Mouse (Mus musculus) CD4-positive helper T cell, adult 2 months (primary cell): Measurements from ENCODE around the gene Hsp90ab1.
A peak's percentile ranks its signal among the peaks of the same experiment; 100 is the strongest.

ENCODE experiments used
- DNase-seq: peaks from one replicate; pipeline ENCODE4 v3.0.0-alpha.2; 2012; ENCODE audit warnings: low read depth, missing footprints, low spot score

Gene Hsp90ab1

DNA sequence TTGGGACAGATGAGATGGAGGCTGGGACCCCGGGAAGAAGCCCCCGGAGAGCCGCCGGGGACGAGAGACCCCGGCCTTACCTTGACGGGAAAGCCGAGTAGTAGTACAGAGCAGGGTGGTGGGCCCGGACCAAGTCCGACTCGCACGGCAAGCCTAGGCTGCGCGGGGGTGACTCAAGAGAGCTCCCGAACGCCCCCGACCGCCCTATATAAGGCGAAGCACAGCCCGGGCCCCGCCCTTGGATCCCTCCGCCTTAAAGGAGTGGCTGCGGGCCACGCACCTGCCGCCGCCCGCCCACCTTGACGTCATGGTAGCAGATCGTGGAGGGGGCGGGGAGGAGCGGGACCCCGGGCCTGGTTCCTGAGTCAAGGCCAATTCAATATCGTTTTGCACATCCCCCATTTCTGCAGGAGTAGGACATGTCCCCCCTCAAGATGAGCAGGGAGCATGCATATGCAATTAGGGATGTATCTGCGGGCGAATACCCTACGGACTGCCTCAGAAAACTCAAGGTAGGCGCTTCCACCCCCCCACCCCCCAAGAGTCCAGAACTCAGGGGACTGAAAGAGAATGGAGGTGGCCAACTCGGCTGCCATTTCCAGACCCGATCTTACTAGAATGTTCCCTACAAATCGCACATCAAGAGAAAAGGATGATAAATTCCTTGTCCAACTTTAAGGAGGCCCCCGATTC, at the start of gene Hsp90ab1:
Gene Hsp90ab1, minus strand, starts transcription at position 185 of the 693 bp plus-strand sequence.
- peak; percentile 99 for DNase-seq

DNA sequence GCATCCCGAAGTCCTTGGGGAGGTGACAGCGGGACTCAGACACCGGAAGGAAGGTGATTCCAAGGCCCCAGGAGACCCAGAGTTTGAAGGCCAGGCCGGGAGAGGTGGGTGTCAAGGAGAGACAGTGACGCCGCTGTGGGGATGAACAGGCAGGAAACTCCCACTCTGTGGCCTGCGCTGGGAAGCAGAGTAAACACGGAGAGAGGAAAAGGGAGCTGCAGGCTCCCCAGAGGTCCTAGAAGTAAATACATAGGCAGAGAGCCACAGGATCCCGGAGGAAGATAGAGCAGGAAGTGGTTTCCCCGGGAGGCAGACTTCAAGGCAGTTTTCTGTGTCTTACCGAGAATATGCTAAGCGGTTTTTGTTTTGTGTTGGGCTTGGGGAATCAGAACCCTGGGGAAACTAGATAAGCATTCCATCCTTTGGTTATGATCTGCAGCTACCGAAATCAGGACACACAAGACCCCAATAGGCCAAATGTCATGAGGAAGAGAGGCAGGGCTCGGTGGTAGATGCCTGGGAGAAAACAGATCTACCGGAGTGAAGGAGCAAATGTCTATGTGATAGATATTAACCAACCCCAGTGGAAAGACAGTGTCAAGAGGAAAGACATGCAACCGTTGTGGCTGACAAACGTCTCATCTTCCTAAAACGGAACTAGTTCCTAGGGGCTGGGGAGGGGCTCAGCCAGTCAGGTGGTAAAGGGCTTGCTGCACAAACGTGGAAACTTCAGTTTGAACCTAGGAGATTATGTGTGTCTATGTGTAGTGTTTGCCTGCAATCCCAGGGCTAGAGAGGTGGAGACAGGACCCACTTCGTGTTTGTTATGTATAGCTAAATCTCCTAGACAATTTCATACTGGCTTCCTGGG, 46.5 kb upstream of the Hsp90ab1 start:
- DNase-seq, result peak; percentile 41

DNA sequence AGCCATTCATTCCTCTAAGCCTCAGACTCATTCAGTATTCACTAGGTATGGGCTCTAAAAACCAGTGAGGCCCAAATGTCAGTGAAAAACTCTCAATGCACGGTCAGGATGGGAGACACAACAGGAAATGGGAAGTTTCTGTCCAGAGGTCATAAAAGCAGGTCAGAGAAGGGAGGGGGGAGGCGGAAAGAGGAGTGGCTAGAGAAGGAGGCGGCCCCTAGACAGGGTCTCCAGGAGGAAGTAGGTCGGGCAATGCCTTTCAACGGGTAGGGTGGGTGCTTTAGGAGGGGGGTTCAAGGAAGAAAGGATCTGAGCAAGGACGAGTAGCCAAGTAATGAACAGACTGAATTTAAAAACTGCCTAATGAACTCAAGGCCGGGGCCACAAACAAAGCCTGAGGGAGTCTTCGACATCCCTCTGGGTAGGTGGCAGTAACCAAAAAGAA, 45.9 kb upstream of the Hsp90ab1 start:
- DNase-seq, result no peak

DNA sequence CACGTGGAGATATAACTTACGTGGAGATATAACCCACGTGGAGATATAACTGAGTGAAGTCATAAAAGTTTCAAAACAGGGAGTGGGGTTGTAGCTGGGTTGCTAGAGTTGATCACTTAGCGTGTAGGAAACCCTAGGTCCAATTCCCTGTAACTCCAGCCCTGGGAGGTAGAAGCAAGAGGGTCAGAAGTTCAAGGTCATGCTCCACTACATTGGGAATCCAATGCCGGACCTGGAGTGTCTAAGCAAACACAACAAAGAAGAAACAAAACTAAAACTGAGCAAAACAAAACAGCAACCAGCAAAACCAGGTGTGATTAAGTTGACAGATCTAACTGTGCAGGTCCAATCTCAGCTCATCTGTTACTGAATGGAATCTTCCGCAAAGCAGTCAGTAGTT, 44.6 kb upstream of the Hsp90ab1 start:
- DNase-seq, result no peak

DNA sequence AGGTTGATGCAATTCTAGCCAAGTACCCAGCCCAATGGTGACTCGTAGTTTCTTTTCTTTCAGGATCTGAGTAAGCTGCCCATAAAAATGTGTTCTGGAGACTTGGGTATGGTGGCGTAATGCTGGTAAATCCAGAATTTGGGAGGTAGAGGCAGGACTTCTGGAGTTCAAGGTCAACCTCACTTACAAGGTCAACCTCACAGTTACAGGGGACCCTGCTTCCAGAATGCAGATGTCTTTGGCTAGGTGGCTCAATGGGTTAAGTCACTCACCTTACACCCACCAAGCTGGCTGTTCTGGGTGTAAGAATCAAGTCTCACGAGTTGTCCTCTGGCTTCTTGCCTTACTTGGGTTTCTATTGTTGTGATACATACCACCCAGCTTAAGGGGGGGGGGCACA, 43.6 kb upstream of the Hsp90ab1 start:
- no peak for DNase-seq

DNA sequence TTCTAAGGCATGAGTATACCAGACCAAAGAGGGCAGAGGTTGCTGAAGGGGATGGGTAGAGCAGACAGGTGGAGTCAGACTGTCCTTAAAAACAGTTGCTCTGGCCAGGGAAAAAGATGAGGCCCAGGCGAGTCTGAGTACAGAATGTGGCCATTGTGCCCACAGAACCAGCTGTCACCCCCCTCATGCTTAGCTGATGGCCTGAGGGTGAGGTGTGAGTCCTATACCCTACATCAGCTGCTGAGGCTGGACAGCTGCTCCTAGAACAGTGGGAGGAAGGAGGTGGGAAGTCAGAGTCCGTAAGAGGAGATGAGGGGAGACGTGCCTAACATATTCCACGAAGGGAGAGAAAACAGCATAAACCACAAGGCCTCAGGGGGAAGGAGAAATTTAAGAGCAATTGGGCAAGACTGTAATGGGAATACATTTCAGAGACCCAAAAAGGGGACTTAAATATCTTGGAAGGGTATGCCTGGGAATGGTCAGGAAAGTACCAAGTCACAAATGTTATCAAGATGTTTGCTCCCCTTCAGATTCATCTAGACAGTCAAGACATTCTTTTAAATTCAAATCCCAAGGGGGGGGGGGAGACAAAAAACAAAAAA, 43.1 kb upstream of the Hsp90ab1 start:
- DNase-seq, result no peak

DNA sequence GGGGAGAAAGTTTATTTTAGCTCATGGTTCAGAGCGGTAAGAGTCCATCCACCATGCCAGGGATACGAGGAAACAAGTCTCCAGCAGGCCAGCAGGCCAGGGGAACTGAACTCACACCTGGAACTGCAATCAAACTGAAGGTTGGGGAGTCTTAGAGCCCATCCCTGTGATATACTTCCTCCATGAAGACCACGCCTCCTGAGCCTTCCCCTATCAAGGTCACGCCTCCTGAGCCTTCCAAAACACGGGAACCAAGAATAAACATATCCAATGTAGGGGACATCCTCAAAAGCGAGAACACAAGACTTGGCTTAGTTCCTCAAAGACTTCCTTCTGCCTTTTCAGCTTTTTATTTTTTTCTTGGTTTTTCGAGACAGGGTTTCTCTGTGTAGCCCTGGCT, 39.9 kb upstream of the Hsp90ab1 start:
- no peak for DNase-seq

DNA sequence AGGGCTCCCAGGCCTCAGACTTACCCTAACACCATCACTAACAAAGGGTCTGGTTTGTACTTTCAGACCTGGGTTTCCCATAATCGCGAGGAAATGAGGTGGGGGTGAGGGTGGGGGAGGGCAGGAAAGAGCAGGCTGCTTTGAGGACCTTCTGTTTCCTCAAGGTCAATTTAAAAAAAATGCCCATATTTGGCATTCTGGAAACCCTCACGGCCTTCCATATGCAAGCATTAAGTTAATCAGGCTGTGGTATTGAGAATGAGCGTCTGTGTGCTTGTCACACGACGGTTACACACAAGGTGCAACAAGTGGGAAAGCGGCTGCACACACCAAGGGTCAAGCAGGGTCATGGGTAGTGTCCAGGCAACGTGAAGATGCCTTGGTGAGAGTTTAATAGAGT, 38.9 kb upstream of the Hsp90ab1 start:
- no peak for DNase-seq

DNA sequence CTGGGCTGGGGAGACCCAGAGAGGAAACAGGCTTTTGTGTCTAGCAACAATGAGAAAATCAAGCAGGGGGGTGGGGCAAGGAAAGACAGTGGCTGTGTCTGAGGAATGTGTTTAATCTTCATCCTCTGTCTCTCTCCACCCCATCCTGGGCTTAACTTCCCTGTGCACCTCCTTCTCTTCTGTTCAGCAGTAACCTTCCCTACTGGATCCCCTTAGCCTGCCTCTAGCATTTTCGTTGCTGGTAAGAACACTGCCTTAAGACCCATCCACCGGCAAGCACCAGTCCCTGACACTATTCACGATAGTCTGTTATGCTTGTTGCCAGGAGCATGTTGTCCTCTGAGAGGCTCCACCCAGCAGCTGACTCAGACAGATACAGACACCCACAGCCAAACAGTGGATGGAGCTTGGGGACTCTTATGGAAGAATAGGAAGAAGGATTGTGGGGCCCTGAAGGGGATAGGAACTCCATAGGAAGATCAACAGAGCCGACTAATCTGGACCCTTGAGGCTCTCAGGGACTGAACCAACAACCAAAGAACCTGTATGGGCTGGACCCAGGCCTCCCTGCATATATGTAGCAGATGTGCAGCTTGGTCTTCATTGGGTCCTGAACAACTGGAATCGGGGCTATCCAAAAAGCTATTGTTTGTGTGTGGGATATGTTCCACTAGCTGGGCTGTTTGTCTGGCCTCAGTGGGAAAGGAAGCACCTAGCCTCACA, 37.2 kb upstream of the Hsp90ab1 start:
- no peak for DNase-seq

DNA sequence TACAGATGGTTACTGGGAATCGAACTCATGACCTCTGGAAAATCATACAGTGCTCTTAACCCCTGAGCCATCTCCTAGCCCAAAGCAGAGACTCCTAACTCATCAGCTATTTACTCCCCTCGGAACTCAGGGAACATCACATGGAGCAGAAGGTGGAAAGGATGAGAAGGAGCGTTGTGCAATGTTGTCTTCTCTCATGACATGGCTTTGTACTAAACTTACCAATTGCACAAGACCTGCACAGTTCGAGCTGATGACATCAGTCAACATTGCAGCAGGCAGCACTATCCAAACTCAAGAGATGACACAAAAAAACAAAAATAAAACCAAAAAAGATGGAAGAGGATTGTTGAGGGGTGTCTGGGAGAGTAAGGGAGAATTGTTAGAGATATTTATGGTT, 35.3 kb upstream of the Hsp90ab1 start:
- DNase-seq, result no peak

DNA sequence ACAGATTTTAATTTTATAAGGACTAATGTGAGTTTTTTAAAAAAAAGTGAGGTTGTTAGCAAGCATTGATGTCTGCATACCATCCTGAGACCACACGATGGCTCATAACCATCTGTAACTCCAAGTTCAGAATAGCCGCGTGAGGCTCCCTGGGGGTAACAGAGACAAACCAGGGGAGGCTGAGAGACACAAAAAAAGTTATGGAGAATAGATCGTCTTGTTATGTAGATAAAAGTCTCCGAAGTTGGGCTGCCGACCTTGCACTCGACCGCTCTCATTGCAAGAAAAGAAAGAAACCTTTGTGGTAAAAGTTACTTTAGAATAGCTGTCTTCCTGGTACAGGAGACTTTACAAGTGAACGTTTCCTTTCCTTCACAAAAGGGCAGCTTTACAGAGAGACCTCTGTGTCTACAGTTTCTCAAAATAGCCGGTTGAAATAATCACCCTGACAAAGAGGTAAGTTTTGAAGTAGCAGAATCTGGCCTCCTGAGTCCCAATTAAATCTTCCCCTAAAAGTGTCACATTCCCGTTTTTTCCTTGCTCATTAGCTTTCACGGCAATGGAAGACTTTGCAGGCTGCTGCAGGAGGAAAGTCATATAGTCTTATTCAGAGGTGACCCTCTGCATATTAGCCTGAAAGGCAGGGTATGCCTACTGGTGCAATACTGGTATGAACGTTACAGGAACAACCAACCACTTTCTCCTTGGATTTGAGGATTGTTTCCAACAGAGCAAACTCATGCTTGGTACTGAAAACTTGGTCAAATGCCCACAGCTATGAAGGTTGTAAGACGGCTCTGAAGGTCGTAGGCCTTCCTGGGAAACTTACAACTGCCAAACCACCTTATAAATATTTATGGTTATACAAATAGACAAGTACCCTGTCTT, 34.2 kb upstream of the Hsp90ab1 start:
- DNase-seq, result no peak

DNA sequence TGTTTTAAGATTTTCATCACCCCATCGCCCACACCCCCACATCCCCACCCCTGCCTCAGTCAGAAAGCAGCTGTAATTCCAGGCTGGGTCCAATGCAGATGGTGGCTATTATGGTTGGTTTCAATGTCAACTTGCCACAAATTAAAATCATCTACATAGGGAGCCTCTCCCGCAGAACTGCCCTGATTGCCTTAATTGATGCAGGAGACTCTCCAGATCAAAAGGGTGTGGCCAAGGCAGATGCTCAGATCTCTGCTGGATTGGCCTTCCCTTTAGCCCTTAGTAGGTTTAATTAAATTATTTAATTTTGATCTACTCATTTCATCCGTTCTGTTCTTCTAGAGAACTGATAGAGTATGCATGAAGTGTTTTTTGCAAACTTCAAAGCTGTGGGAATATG, 29.9 kb upstream of the Hsp90ab1 start:
- no peak for DNase-seq

DNA sequence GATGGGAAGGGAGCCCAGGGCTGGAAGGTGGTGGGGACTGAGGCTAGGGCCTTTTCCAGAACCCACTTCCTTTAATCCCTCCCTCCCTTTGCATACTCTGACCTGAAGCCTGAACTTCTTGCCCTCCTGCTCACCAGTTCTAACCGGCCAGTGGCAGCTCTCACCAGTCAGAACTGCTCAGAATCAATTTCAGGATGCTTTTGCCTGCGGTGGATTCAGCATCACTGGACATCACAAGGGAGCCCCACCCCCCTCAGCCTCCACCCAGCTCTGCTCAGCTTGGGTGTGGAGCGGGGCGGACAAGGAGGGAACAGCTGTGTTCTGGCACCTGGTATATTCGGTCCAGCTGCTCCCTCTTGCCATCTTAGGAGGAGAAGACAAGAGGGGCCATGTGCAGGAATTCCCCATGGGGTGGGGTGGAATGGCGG, 28.8 kb upstream of the Hsp90ab1 start, which contains the start of gene Mymx:
Gene Mymx, minus strand, starts transcription at position 226 of the 428 bp plus-strand sequence.
- DNase-seq, result no peak

DNA sequence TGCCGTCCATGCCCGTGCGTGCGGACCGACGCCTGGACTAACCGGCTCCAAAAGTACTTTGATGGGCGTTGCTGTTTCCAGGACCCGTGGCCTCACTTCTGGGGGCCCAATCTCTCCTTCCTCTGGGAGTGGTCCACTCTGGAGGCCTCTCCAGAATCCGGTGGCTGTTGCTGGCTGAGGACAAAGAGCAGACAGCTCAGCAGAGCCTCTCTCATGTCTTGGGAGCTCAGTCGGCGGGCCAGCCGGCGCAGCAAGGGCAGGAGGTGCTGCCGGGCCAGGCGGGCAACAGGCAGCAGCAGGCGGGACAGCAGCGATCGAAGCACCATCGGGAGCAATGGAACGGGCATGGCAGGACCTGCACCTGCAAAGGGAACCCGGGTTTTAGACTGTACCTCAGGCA, 28.3 kb upstream of the Hsp90ab1 start:
- DNase-seq, result no peak

DNA sequence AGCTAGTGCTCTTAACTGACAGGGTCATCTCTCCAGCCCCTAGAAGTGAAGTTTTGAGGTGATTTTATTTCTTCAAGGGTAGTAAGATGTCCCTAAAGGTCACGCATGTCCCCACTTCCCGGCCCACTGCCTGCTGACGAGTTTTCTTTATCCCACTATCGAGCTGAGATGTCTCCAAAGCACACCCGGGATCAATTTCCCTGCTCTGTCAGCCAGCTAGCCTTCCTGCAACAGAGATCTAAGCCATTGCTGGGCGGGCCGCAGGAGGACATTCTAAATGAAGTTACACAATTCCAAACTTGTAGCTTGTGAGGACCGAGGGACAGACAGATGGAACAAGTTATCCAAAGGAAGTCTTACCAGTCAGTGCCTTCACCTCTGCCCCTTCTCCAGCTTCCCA, 27.2 kb upstream of the Hsp90ab1 start:
- DNase-seq, result no peak

DNA sequence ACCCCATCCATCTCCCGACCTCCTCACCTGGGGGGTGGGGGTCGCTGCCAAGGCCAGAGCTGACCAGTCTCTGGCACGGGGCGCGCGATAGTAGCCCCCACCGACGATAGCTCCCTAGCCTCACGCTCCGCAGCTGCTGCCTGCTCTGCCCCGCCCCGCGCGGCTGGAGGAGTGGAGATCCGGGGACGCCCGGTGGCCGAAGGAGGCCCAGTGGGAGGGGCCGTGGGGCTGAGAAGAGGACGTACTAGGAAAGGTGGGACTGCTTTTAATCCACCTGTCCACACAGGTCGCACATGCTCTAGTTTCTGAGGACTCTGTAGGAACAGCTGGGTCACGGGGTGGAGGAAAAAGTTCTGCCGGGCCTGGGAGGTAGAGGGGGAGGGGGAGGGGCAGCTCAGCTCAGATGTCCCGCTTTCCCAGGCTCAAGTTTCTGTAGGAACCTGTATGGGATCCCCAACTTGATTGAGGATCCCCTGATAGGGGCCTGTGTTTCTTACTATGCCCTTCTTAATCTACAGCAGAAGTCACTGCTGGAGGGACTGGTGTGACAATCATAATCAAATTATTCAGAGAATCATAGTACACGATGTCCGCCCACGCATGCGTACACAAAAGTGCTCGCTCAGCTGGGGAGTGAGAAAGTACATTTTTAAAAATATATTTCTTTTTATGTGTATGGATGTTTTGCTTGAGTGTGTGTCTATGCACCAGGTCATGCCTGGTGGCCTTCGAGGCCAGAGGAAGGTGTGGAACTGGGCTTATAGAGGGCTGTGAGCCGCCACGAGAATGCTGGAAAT, 26.6 kb upstream of the Hsp90ab1 start, which contains the start of gene Slc29a1:
Gene Slc29a1, minus strand, starts transcription at position 161 of the 797 bp plus-strand sequence.
- no peak for DNase-seq

DNA sequence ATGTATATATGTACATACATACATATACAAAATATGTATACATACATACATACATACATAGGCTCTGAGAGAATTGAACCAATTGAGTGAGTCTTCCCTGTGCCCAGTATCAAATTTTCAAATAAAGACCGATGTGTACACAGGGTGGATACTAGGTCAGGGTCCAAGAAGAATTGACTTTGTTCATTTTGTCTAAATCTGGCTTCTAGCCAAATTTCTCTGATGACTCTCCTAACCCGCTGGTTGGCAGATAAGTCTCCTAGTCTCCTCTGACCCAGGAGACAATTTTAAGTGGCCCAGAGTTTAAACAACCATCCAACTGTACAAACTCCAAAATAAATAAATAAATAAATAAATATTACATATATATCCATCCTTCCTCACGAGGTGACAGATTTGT, 25.8 kb upstream of the Hsp90ab1 start:
- no peak for DNase-seq

DNA sequence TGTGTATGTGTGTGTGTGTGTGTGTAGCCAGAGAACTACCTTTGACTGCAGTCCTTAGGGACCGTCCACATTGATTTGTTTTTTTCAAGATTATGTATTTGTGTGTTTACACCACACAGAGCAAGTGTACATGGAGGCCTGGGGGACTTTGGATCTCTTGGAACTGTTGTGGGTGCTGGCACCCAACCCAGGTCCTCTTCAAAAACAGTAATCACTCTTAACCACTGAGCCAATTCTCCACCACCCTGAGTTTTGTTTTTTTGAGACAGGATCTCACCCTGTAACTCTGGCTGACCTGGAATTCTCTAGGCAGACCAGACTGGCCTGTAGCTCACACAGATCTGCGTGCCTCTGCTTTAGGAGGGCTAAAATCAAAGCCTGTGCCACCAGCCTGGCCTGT, 25.3 kb upstream of the Hsp90ab1 start:
- DNase-seq, result no peak

DNA sequence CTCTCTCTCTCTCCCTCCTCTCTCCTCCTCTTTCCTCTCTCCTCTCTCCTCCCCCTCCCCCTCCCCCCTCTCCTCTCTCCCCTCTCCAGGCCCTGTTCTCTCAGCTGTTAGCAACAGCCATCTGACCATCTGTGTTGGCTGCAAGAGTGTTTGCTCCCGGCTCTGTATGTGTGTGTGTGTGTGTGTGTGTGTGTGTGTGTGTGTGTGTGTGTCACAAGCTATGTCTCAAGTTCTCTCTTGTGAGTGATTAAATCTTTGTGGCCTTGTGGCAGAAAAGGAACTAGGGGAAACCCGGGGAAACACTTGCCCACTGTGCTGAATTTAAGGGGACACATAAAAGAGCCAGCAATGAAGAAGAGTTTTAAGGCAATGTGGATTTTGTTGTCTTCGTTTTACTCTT, 24.7 kb upstream of the Hsp90ab1 start:
- DNase-seq, result peak; percentile 41
